Mouse (Mus musculus) T-cell, adult 66 days (primary cell): ENCODE measurements around the gene Gm14435. TPM values are rescaled to one million over a fixed set of nuclear protein-coding genes. Genes with fewer than 3 reads are reported as not detected.

ENCODE experiments used
- total RNA-seq, 2 experiments: library from RNA; stranded (reverse); gene quantifications; 3 replicates in 1 of 2; 4 replicates in 1 of 2; pipeline ENCODE4 v1.2.4; 2023

Gm14435 gene
- 1 to 10 TPM; 2.3 to 3.0 TPM for total RNA-seq

DNA sequence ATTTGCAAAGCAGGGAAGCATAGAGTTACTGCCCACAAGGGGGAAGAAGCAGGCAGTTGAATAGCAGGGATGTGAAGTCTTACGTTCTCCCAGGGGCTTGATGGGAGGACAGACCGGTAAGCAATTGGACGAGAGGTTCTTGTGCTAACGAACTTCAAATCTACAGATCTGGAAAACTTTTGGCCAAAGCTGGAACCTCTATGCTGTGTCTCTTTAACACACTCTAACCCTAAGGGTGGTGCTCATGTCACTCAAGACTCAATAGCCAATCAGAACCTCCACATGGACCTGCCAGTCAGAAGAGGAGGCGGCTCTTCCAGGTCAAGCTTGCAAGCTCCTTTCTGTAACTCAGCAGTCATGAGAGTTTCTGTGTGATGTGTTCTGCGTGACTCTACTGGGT is at the start of gene Gm14435:
Gene Gm14435 (plus strand): TSS at position 301 of the 400 bp plus-strand sequence.

Other genes starting within 250 kb of the Gm14435 start
- 1 to 10 TPM; 1.7 to 3.9 TPM for gene 2210418O10Rik, start 197.0 kb upstream of the Gm14435 start, total RNA-seq
- gene Gm11009, start 104.1 kb upstream of the Gm14435 start, total RNA-seq = not detected
- not detected for gene Gm14434, start 63.2 kb downstream of the Gm14435 start, total RNA-seq
- gene Zfp967, start 97.5 kb downstream of the Gm14435 start, total RNA-seq = not detected
- 1 to 10 TPM; 2.8 to 5.3 TPM for gene Gm14308, start 212.8 kb downstream of the Gm14435 start, total RNA-seq
- 1 to 10 TPM; 5.5 to 8.0 TPM for gene Zfp973, start 246.9 kb downstream of the Gm14435 start, total RNA-seq